Mouse (Mus musculus): ENCODE data around the gene Specc1. TPM values are rescaled to one million over a fixed set of nuclear protein-coding genes. Genes with fewer than 3 reads are reported as not detected.
A peak's percentile ranks its signal among the peaks of the same experiment; 100 is the strongest.

Gene Specc1
- polyA plus RNA-seq, 1 experiment from 2014 or later = 10.9 TPM

- Histone ChIP-seq H3K4me1 (replicated peaks) (no peaks in the 10 kb centered on the region), H3K4me2 (replicated peaks) (no peak overlapping the region), H3K4me3 (replicated peaks) (no peak overlapping the region), H3K9ac (no peak overlapping the region), H3K27me3 (replicated peaks) (no peaks in the 10 kb centered on the region), H3K27ac (no peak overlapping the region), H3K36me3 (no peaks in the 10 kb centered on the region), H3K9me3 (no peaks in the 10 kb centered on the region)
- 79% methylated on average over 3 of the region's 3 CpGs for WGBS
- no peak for ATAC-seq
Measured at GRCm38 (mm10) chr11:62072406-62072805, 115.8 kb downstream of the Specc1 start.

- Histone ChIP-seq H3K9ac (no peak overlapping the region), H3K27me3 (replicated peaks) (no peaks in the 10 kb centered on the region), H3K9me3 (no peaks in the 10 kb centered on the region), H3K4me2 (replicated peaks) (no peak overlapping the region), H3K4me1 (replicated peaks) (no peaks in the 10 kb centered on the region), H3K36me3 (no peaks in the 10 kb centered on the region), H3K27ac (no peak overlapping the region), H3K4me3 (replicated peaks) (no peak overlapping the region)
- 83% methylated on average over 7 of the region's 7 CpGs for WGBS
- no peak for ATAC-seq
Measured at GRCm38 (mm10) chr11:62073575-62074140, 117.1 kb downstream of the Specc1 start.

- no peak overlapping the region for H3K4me3 ChIP-seq (replicated peaks)
- no peak overlapping the region for H3K27ac ChIP-seq
- H3K9ac ChIP-seq = no peak overlapping the region
- H3K4me2 ChIP-seq (replicated peaks) = no peak overlapping the region
- no peaks in the 10 kb centered on the region for H3K9me3 ChIP-seq
- no peak for ATAC-seq
- 81% methylated on average over 8 of the region's 8 CpGs for WGBS
- no peaks in the 10 kb centered on the region for H3K36me3 ChIP-seq
- no peaks in the 10 kb centered on the region for H3K27me3 ChIP-seq (replicated peaks)
- no peaks in the 10 kb centered on the region for H3K4me1 ChIP-seq (replicated peaks)
Measured at GRCm38 (mm10) chr11:62074578-62074977, 118.0 kb downstream of the Specc1 start.

GRCm38 (mm10) chr11:62075071-62075470, 118.5 kb downstream of the Specc1 start:
- no peak for ATAC-seq
- no peak overlapping the region for H3K4me3 ChIP-seq (replicated peaks)
- no peak overlapping the region for H3K27ac ChIP-seq
- no peaks in the 10 kb centered on the region for H3K36me3 ChIP-seq
- H3K9ac ChIP-seq = no peak overlapping the region
- no peaks in the 10 kb centered on the region for H3K9me3 ChIP-seq
- H3K4me1 ChIP-seq (replicated peaks) = no peaks in the 10 kb centered on the region
- no peaks in the 10 kb centered on the region for H3K27me3 ChIP-seq (replicated peaks)
- 82% methylated on average over 3 of the region's 3 CpGs for WGBS
- no peak overlapping the region for H3K4me2 ChIP-seq (replicated peaks)

GRCm38 (mm10) chr11:62075551-62075950, 119.0 kb downstream of the Specc1 start:
- Histone ChIP-seq H3K9ac (no peak overlapping the region), H3K4me2 (replicated peaks) (no peak overlapping the region), H3K27ac (no peak overlapping the region), H3K4me1 (replicated peaks) (no peaks in the 10 kb centered on the region), H3K4me3 (replicated peaks) (no peak overlapping the region), H3K27me3 (replicated peaks) (no peaks in the 10 kb centered on the region), H3K36me3 (no peaks in the 10 kb centered on the region), H3K9me3 (no peaks in the 10 kb centered on the region)
- 88% methylated on average over 5 of the region's 5 CpGs for WGBS
- no peak for ATAC-seq

- peak; percentile 99 for ATAC-seq
- H3K4me3 ChIP-seq (replicated peaks) = peak overlapping the region; percentile 78
- H3K36me3 ChIP-seq = no peaks in the 10 kb centered on the region
- H3K4me2 ChIP-seq (replicated peaks) = peak overlapping the region; percentile 87
- H3K9me3 ChIP-seq = no peaks in the 10 kb centered on the region
- 4% methylated on average over 41 of the region's 42 CpGs for WGBS
- H3K27ac ChIP-seq = peak overlapping the region; percentile 97
- H3K9ac ChIP-seq = peak overlapping the region; percentile 91
- H3K4me1 ChIP-seq (replicated peaks) = no peaks in the 10 kb centered on the region
- no peaks in the 10 kb centered on the region for H3K27me3 ChIP-seq (replicated peaks)
Measured at GRCm38 (mm10) chr11:62076345-62077156, 120.0 kb downstream of the Specc1 start.

GRCm38 (mm10) chr11:62077157-62077865, 120.7 kb downstream of the Specc1 start:
- 1% methylated on average over 50 of the region's 51 CpGs for WGBS
- Histone ChIP-seq H3K4me3 (replicated peaks) (peak overlapping the region; percentile 78), H3K9ac (peak overlapping the region; percentile 91), H3K4me2 (replicated peaks) (peak overlapping the region; percentile 87), H3K9me3 (no peaks in the 10 kb centered on the region), H3K36me3 (no peaks in the 10 kb centered on the region), H3K4me1 (replicated peaks) (no peaks in the 10 kb centered on the region), H3K27ac (peak overlapping the region; percentile 97), H3K27me3 (replicated peaks) (no peaks in the 10 kb centered on the region)
- peak; percentile 84 for ATAC-seq

- Histone ChIP-seq H3K9me3 (no peaks in the 10 kb centered on the region), H3K4me2 (replicated peaks) (0 out of 2 replicates have a peak overlapping the region, but pooled peaks have one; percentile 87), H3K4me1 (replicated peaks) (no peaks in the 10 kb centered on the region), H3K36me3 (no peaks in the 10 kb centered on the region), H3K27ac (no peak overlapping the region), H3K9ac (no peak overlapping the region), H3K4me3 (replicated peaks) (no peak overlapping the region), H3K27me3 (replicated peaks) (no peaks in the 10 kb centered on the region)
- WGBS = 92% methylated on average over 10 of the region's 10 CpGs
- no peak for ATAC-seq
Measured at GRCm38 (mm10) chr11:62078371-62078770, 121.8 kb downstream of the Specc1 start.

- 86% methylated on average over 8 of the region's 8 CpGs for WGBS
- Histone ChIP-seq H3K9me3 (no peaks in the 10 kb centered on the region), H3K4me3 (replicated peaks) (no peak overlapping the region), H3K4me1 (replicated peaks) (no peaks in the 10 kb centered on the region), H3K36me3 (no peaks in the 10 kb centered on the region), H3K27ac (no peak overlapping the region), H3K27me3 (replicated peaks) (no peaks in the 10 kb centered on the region), H3K9ac (no peak overlapping the region), H3K4me2 (replicated peaks) (no peak overlapping the region)
- no peak for ATAC-seq
Measured at GRCm38 (mm10) chr11:62079100-62079857, 122.7 kb downstream of the Specc1 start.

- Histone ChIP-seq H3K4me3 (replicated peaks) (no peak overlapping the region), H3K4me2 (replicated peaks) (no peak overlapping the region), H3K36me3 (no peaks in the 10 kb centered on the region), H3K27me3 (replicated peaks) (no peaks in the 10 kb centered on the region), H3K9me3 (no peaks in the 10 kb centered on the region), H3K9ac (no peak overlapping the region), H3K27ac (no peak overlapping the region), H3K4me1 (replicated peaks) (no peaks in the 10 kb centered on the region)
- no peak for ATAC-seq
- WGBS = 53% methylated on average over 2 of the region's 2 CpGs
Measured at GRCm38 (mm10) chr11:62080476-62080875, 123.9 kb downstream of the Specc1 start.

- H3K27me3 ChIP-seq (replicated peaks) = no peaks in the 10 kb centered on the region
- H3K27ac ChIP-seq = no peak overlapping the region
- H3K9ac ChIP-seq = no peak overlapping the region
- H3K9me3 ChIP-seq = no peaks in the 10 kb centered on the region
- no peak overlapping the region for H3K4me3 ChIP-seq (replicated peaks)
- no peaks in the 10 kb centered on the region for H3K36me3 ChIP-seq
- 88% methylated on average over 2 of the region's 2 CpGs for WGBS
- ATAC-seq = no peak
- no peak overlapping the region for H3K4me2 ChIP-seq (replicated peaks)
- H3K4me1 ChIP-seq (replicated peaks) = no peaks in the 10 kb centered on the region
Measured at GRCm38 (mm10) chr11:62086648-62087047, 130.1 kb downstream of the Specc1 start.

GRCm38 (mm10) chr11:62087051-62087450, 130.5 kb downstream of the Specc1 start:
- 60% methylated on average over 1 of the region's 1 CpGs for WGBS
- H3K9ac ChIP-seq = no peak overlapping the region
- ATAC-seq = no peak

More at GRCm38 (mm10) chr11:62087051-62087450, 130.5 kb downstream of the Specc1 start:
- Histone ChIP-seq H3K9me3 (no peaks in the 10 kb centered on the region), H3K4me3 (replicated peaks) (no peak overlapping the region), H3K36me3 (no peaks in the 10 kb centered on the region), H3K27ac (no peak overlapping the region), H3K27me3 (replicated peaks) (no peaks in the 10 kb centered on the region), H3K4me1 (replicated peaks) (no peaks in the 10 kb centered on the region), H3K4me2 (replicated peaks) (no peak overlapping the region)

All from intestine, embryonic 15.5 days (tissue).